Mouse (Mus musculus) liver, embryonic 13.5 days (tissue): ENCODE data around the gene Oscar. TPM values are rescaled to one million over a fixed set of nuclear protein-coding genes. Genes with fewer than 3 reads are reported as not detected.

Experiments
- ATAC-seq: fragments of 200-750 bp; cut with Nextera tagmentation; 2 replicates; pipeline ENCODE4 v1.8.0; 2017; ENCODE audit warnings: low read depth, mild to moderate bottlenecking, moderate number of reproducible peaks, moderate library complexity
- DNase-seq: peaks from one replicate; pipeline ENCODE4 v3.0.0; 2022
- H3K27ac ChIP-seq: fragments of 300-500 bp; sonication (generic); 2 replicates; pipeline ENCODE4 v1.5.1; 2015; ENCODE audit warnings: moderate library complexity, mild to moderate bottlenecking, inconsistent platforms
- H3K27me3 ChIP-seq: fragments of 300-500 bp; sonication (generic); 2 replicates; pipeline ENCODE4 v1.6.1; 2015; ENCODE audit warnings: mild to moderate bottlenecking, inconsistent platforms
- H3K36me3 ChIP-seq: fragments of 300-500 bp; sonication (generic); 2 replicates; pipeline ENCODE4 v1.6.1; 2015; ENCODE audit warnings: mild to moderate bottlenecking, inconsistent platforms
- H3K4me1 ChIP-seq: fragments of 300-500 bp; sonication (generic); replicated peaks from 2 replicates; pipeline ENCODE4 v1.6.1; 2015; ENCODE audit warnings: inconsistent platforms
- H3K4me2 ChIP-seq: fragments of 300-500 bp; sonication (generic); 2 replicates; pipeline ENCODE4 v1.6.1; 2015; ENCODE audit warnings: inconsistent platforms, mild to moderate bottlenecking, moderate library complexity
- H3K4me3 ChIP-seq: fragments of 300-500 bp; sonication (generic); replicated peaks from 2 replicates; pipeline ENCODE4 v1.5.1; 2015; ENCODE audit warnings: mild to moderate bottlenecking, inconsistent platforms
- H3K9ac ChIP-seq: fragments of 300-500 bp; sonication (generic); 2 replicates; pipeline ENCODE4 v1.6.1; 2015; ENCODE audit warnings: mild to moderate bottlenecking, inconsistent platforms
- H3K9me3 ChIP-seq: fragments of 300-500 bp; sonication (generic); replicated peaks from 2 replicates; pipeline ENCODE4 v1.6.1; 2016; ENCODE audit warnings: inconsistent platforms
- WGBS: fragments of 180-500 bp; shearing (Covaris S2); methylation state at CpG from one replicate; pipeline ENCODE4 v1.1.7; 2015; ENCODE audit not compliant: insufficient replicate concordance; 5-methylcytosine and 5-hydroxymethylcytosine counted together
- polyA plus RNA-seq: library from polyadenylated mRNA; unstranded; fragments of >200 nt; fragmentation: Nextera tagmentation; extraction: Ambion mirVana; gene quantifications from 2 replicates; pipeline ENCODE4 v1.2.1, GENCODE M21; 2015

The Oscar gene
- not detected in 2 replicates for polyA plus RNA-seq

DNA sequence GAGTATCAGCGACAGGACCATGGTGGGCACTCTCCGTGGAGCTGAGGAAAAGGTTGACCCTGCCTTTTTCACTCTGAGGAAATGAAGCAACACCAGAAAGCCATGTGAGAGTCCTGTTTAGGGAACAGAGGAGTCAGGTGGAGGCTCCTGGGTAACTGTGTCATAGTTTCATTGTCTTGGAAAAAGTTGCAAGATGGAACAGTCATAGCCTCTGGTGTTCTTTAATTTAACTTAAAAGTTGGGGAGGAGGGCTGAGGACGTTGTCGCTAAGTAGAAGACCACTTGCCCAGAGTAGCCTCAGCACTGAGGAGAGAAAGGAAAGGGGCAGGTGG, at the start of gene Oscar:
TSS of gene Oscar (minus strand) at position 101 of the 332 bp plus-strand sequence.
- Histone ChIP-seq H3K4me2 (peak within 1 kb of the TSS; percentile 85), H3K4me1 (peaks cover 29% of the 10 kb centered on the region), H3K27ac (no peak within 1 kb of the TSS), H3K9ac (no peak within 1 kb of the TSS), H3K27me3 (no peaks in the 10 kb centered on the region), H3K36me3 (peaks cover 26% of the 10 kb centered on the region), H3K4me3 (peak within 1 kb of the TSS; percentile 71), H3K9me3 (no peaks in the 10 kb centered on the region)
- ATAC-seq (no peak), DNase-seq (no peak)
- 62% methylated on average over 4 of the region's 4 CpGs for WGBS

GRCm38 (mm10) chr7:3665215-3666114, 49.5 kb upstream of the Oscar start, which contains the start of gene Leng1:
Leng1 (minus strand) TSS chr7:3665840.
- H3K27me3 ChIP-seq: no peaks in the 10 kb centered on the region
- peak within 1 kb of the TSS; percentile 82 for H3K9ac ChIP-seq
- DNase-seq (peak; percentile 95), ATAC-seq (peak; percentile 98)
- peak within 1 kb of the TSS; percentile 90 for H3K27ac ChIP-seq
- peaks cover 48% of the 10 kb centered on the region for H3K4me1 ChIP-seq
- 2% methylated on average over 45 of the region's 45 CpGs for WGBS
- peak within 1 kb of the TSS; percentile 74 for H3K4me3 ChIP-seq
- peak within 1 kb of the TSS; percentile 94 for H3K4me2 ChIP-seq
- H3K9me3 ChIP-seq: no peaks in the 10 kb centered on the region
- peaks cover 33% of the 10 kb centered on the region for H3K36me3 ChIP-seq

DNA sequence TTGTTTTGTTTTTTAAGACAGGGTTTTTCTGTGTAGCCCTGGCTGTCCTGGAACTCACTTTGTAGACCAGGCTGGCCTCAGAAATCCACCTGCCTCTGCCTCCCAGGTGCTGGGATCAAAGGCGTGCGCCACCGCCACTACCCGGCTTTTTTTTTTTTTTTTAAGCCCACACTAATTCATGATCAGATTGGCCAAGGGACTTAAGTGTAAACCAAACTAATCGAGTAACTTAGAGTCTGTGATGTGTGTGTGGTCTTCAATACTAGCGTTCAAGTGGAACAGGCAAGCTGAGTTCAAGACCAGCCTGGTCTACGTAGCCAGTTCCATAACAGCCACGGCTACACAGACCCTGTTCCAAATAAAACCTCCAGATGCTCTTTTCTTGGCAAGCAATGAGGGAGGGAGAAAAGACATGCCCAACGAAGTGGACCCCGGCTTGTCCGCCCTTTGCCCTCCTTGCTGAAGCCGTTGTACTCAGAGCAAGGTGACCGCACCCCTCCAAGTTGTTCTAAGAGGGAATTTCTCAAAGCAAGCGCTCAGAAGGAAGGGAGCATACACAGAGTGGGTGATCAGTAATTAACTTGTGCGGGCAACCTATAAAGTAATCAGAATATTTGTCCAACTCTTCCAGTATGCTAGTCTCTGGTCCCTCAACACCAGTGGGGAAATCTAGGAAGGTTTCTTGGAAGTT, 48.7 kb upstream of the Oscar start:
- no peaks in the 10 kb centered on the region for H3K9me3 ChIP-seq
- H3K36me3 ChIP-seq: peaks cover 41% of the 10 kb centered on the region
- H3K4me1 ChIP-seq: peaks cover 48% of the 10 kb centered on the region
- peak overlapping the region; percentile 82 for H3K9ac ChIP-seq
- peak overlapping the region; percentile 74 for H3K4me3 ChIP-seq
- DNase-seq: peak; percentile 6
- peak overlapping the region; percentile 89 for H3K27ac ChIP-seq
- H3K4me2 ChIP-seq: peak overlapping the region; percentile 94
- ATAC-seq: peak; percentile 30
- no peaks in the 10 kb centered on the region for H3K27me3 ChIP-seq
- WGBS: 23% methylated on average over 15 of the region's 15 CpGs

DNA sequence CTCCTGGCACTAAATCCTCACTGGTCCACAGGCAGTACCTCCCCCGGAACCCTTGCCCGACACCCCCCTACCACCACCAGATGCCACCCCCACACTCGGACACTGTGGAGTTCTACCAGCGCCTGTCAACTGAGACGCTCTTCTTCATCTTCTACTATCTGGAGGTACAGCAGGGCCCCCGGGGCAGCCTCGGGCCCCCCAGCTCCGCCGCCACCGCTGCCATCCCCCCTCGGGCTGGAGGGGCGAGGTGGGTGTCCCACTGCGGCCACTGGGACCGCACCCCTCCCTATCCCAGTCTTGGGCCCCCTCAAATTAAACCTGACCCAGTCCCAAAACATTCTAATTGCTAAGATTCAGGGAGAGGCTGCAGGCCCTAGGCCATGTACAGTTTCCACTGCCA, 42.6 kb upstream of the Oscar start:
- no peak overlapping the region for H3K4me3 ChIP-seq
- no peaks in the 10 kb centered on the region for H3K9me3 ChIP-seq
- peaks cover 11% of the 10 kb centered on the region for H3K4me1 ChIP-seq
- WGBS: 90% methylated on average over 14 of the region's 14 CpGs
- no peak for DNase-seq
- no peak overlapping the region for H3K4me2 ChIP-seq
- ATAC-seq: no peak
- H3K9ac ChIP-seq: no peak overlapping the region
- H3K36me3 ChIP-seq: peaks cover 99% of the 10 kb centered on the region
- no peaks in the 10 kb centered on the region for H3K27me3 ChIP-seq
- H3K27ac ChIP-seq: no peak overlapping the region

GRCm38 (mm10) chr7:3656966-3657365, 41.0 kb upstream of the Oscar start:
- no peaks in the 10 kb centered on the region for H3K9me3 ChIP-seq
- H3K4me3 ChIP-seq: no peak overlapping the region
- ATAC-seq (no peak), DNase-seq (no peak)
- no peaks in the 10 kb centered on the region for H3K27me3 ChIP-seq
- WGBS: 84% methylated on average over 4 of the region's 4 CpGs
- H3K4me1 ChIP-seq: no peaks in the 10 kb centered on the region
- H3K9ac ChIP-seq: no peak overlapping the region
- H3K27ac ChIP-seq: no peak overlapping the region
- H3K36me3 ChIP-seq: peaks cover 100% of the 10 kb centered on the region
- no peak overlapping the region for H3K4me2 ChIP-seq

- Histone ChIP-seq H3K9ac (peak overlapping the region; percentile 99), H3K4me2 (peak overlapping the region; percentile 88), H3K4me3 (peak overlapping the region; percentile 99), H3K27me3 (no peaks in the 10 kb centered on the region), H3K9me3 (no peaks in the 10 kb centered on the region), H3K4me1 (peaks cover 54% of the 10 kb centered on the region), H3K27ac (peak overlapping the region; percentile 96), H3K36me3 (peaks cover 51% of the 10 kb centered on the region)
- DNase-seq: no peak
- WGBS: 57% methylated on average over 4 of the region's 4 CpGs
- no peak for ATAC-seq
These were observed 30.7 kb upstream of the Oscar start for GRCm38 (mm10) chr7:3646641-3647040.

GRCm38 (mm10) chr7:3646188-3646587, 30.2 kb upstream of the Oscar start:
- no peak for DNase-seq
- Histone ChIP-seq H3K9me3 (no peaks in the 10 kb centered on the region), H3K36me3 (peaks cover 51% of the 10 kb centered on the region), H3K4me1 (peaks cover 54% of the 10 kb centered on the region), H3K27me3 (no peaks in the 10 kb centered on the region), H3K9ac (peak overlapping the region; percentile 99), H3K4me3 (peak overlapping the region; percentile 99), H3K27ac (peak overlapping the region; percentile 96), H3K4me2 (peak overlapping the region; percentile 88)
- 13% methylated on average over 9 of the region's 9 CpGs for WGBS
- ATAC-seq: no peak

DNA sequence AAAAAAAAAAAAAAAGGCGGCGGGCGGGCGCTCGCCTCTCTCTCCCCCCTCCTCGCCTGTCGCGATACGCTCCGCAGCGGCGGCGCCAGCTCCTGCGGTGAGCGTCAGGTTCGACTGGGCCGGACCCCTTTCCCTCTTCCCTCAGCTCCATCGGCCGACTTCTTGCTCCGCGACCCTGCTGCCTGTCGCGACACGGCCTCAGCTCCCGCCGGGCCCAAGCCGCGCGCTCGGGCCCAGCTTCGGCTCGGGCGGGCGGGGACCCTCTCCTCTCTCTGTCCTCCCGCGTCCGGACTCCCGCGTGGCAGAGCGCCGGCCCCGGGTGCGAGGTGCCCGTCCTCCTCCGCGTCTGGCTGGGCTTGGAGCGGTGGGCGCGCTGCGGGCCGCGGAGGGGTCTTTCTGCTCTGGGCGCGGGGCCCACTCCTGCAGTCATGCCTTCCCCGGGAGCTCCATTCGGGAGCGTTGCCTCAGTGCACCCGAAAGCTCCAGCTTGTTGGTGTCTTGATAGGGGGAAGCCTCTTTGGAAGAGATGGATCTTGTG, 29.6 kb upstream of the Oscar start:
- no peak for ATAC-seq
- WGBS: under 1% methylated on average over 50 of the region's 58 CpGs

DNA sequence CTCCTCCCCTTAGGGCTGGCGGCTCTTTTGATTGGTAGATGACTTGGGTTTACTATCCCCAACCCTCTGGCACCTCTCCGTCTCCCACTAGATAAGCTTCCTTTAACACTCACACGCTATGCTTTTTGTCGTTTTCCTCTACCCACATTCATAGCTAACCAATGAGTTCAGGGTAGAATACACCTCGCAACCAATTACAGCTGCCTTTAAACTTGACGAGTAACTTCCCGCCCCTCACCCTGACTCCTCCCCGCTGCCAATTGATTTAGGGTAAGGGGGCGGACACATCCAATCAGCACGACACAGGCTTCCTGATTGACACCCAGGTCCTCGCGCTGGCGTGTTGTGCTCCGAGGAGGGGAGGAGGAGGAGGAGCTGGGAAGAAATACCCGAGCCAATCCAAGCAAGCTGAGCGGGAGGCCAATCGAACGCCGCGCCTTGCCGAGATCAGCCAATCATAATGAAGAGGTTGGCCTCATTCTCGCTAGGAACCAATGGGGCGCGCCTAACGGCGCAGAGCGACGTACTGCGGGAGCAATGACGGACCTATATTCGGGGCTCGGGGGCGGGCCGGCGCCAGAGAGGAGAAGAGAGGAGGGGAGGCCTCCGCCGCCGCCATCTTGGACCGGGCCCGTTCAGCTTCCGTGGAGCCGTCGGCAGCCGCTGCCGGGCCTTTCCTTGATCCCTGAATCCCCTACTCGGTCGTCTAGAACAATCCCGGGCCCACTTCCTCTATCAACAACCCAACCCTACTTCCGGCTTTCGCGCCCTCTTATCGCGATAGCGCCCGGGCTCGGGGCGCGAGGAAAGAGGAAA, 28.9 kb upstream of the Oscar start, which contains the start of gene Cnot3:
TSS of gene Cnot3 (plus strand) at position 597 of the 816 bp plus-strand sequence.
- Histone ChIP-seq H3K36me3 (peaks cover 51% of the 10 kb centered on the region), H3K27me3 (no peaks in the 10 kb centered on the region), H3K27ac (peak within 1 kb of the TSS; percentile 96), H3K4me3 (peak within 1 kb of the TSS; percentile 99), H3K9ac (peak within 1 kb of the TSS; percentile 99), H3K9me3 (no peaks in the 10 kb centered on the region), H3K4me1 (peaks cover 54% of the 10 kb centered on the region), H3K4me2 (peak within 1 kb of the TSS; percentile 88)
- DNase-seq (peak; percentile 99), ATAC-seq (peak; percentile 96)
- WGBS: under 1% methylated on average over 54 of the region's 58 CpGs

More for the DNA sequence above, 29.6 kb upstream of the Oscar start:
- peak overlapping the region; percentile 99 for H3K9ac ChIP-seq
- H3K36me3 ChIP-seq: peaks cover 51% of the 10 kb centered on the region
- H3K4me3 ChIP-seq: peak overlapping the region; percentile 99
- no peak for DNase-seq
- H3K4me2 ChIP-seq: peak overlapping the region; percentile 88
- H3K9me3 ChIP-seq: no peaks in the 10 kb centered on the region
- no peaks in the 10 kb centered on the region for H3K27me3 ChIP-seq
- H3K4me1 ChIP-seq: peaks cover 54% of the 10 kb centered on the region
- peak overlapping the region; percentile 96 for H3K27ac ChIP-seq

DNA sequence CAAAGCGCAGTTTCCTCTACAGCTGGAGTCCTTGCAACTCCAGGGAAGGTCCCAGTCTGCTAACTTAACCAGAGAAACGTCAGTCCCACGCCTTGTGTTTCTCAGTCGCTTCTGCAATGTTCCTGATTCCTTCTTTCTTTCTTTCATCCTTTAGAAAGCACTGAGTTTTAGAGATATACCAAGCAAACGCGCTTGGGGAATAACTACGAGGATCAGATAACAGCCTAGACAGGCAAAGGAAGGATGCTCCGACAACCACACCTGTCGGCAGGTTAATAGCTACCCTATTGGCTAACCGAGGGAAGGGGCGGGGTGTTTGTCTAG, 28.4 kb upstream of the Oscar start:
- WGBS: under 1% methylated on average over 11 of the region's 11 CpGs
- no peak for ATAC-seq
- DNase-seq: no peak
- peak overlapping the region; percentile 99 for H3K4me3 ChIP-seq
- H3K4me2 ChIP-seq: peak overlapping the region; percentile 71
- no peaks in the 10 kb centered on the region for H3K9me3 ChIP-seq
- no peaks in the 10 kb centered on the region for H3K27me3 ChIP-seq
- H3K27ac ChIP-seq: peak overlapping the region; percentile 86
- H3K4me1 ChIP-seq: peaks cover 50% of the 10 kb centered on the region
- H3K36me3 ChIP-seq: peaks cover 52% of the 10 kb centered on the region
- 0 out of 2 replicates have a peak overlapping the region, but pooled peaks have one; percentile 14 for H3K9ac ChIP-seq
